In the genomic region with DNA sequence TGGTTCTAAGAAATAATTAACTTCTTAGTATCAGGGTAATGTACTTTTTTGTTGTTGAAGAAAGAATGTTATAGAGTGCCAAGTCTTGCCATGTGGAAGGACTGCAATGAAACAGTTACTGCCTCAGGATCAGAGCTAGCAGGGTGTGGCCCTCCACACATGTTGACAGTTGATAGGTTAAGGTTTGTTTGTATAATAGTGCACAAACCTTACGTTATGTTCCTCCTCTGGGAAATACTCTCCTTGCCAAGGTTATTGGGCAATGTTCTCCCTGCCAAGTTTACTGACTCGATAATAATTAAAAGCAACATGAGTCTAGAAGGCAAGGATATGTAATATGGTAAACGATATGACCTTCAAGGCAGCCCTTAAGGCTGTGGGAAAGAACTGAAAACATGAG, we compare ENCODE assay signal across 25 mouse cellular contexts.
"Had no signal": no experiment of that assay in that cellular context is flagged by ENCODE, and none has a peak within 500 bp of the region (broad histone marks: within the 10 kb centered on the region; RNA-seq: fewer than 3 reads in every experiment).

No protein-coding gene starts in this region.

- H3K4me2 ChIP-seq: heart, embryonic 11.5 days; heart, embryonic 13.5 days; heart, embryonic 15.5 days; hindbrain, embryonic 13.5 days; hindbrain, embryonic 15.5 days; kidney, embryonic 15.5 days; limb, embryonic 13.5 days; limb, embryonic 15.5 days; liver, embryonic 12.5 days had no signal

- H3K9ac ChIP-seq: heart, embryonic 13.5 days; heart, embryonic 15.5 days; hindbrain, embryonic 13.5 days; hindbrain, embryonic 15.5 days; kidney, embryonic 15.5 days; limb, embryonic 13.5 days; limb, embryonic 15.5 days; liver, embryonic 12.5 days; liver, embryonic 14.5 days had no signal

- H3K4me3 ChIP-seq: heart, adult 2 months; heart, embryonic 13.5 days; heart, embryonic 15.5 days; hindbrain, embryonic 13.5 days; hindbrain, embryonic 15.5 days; kidney, embryonic 15.5 days; limb, embryonic 13.5 days; limb, embryonic 15.5 days; liver, embryonic 12.5 days had no signal

- DNase-seq: gastrocnemius, postnatal 14 days; gastrocnemius, postnatal 36 days; heart, adult 11 months; heart, adult 2 months; heart, postnatal 14 days; heart, postnatal 36 days; kidney, adult 11 months; kidney, postnatal 14 days; kidney, postnatal 36 days; layer of hippocampus, adult 9-11 months; layer of hippocampus, postnatal 36 days; left cerebral cortex, postnatal 4 days had no signal

- H3K27ac ChIP-seq: heart, adult 2 months; heart, embryonic 13.5 days; heart, embryonic 15.5 days; hindbrain, embryonic 13.5 days; hindbrain, embryonic 15.5 days; hindbrain, postnatal 0 days; kidney, embryonic 15.5 days; kidney, postnatal 0 days; limb, embryonic 13.5 days; limb, embryonic 15.5 days; liver, embryonic 12.5 days; liver, embryonic 14.5 days had no signal

- H3K9me3 ChIP-seq: heart, embryonic 15.5 days; hindbrain, embryonic 13.5 days; hindbrain, embryonic 15.5 days; kidney, embryonic 15.5 days; limb, embryonic 13.5 days; limb, embryonic 15.5 days; liver, embryonic 12.5 days had no signal

- ATAC-seq: hindbrain, postnatal 0 days; intestine, embryonic 16.5 days; liver, embryonic 12.5 days had no signal

- H3K4me1 ChIP-seq: heart, embryonic 13.5 days; heart, embryonic 15.5 days; hindbrain, embryonic 13.5 days; hindbrain, embryonic 15.5 days; kidney, embryonic 15.5 days; limb, embryonic 13.5 days; limb, embryonic 15.5 days; liver, embryonic 12.5 days had no signal

- H3K36me3 ChIP-seq: heart, embryonic 13.5 days; heart, embryonic 15.5 days; hindbrain, embryonic 13.5 days; hindbrain, embryonic 15.5 days; kidney, embryonic 15.5 days; limb, embryonic 13.5 days; limb, embryonic 15.5 days; liver, embryonic 12.5 days had no signal

- H3K27me3 ChIP-seq: heart, embryonic 13.5 days; heart, embryonic 15.5 days; hindbrain, embryonic 13.5 days; hindbrain, embryonic 15.5 days; kidney, embryonic 15.5 days; limb, embryonic 13.5 days; limb, embryonic 15.5 days; liver, embryonic 12.5 days had no signal
